Mouse (Mus musculus) MEL (cell line): Measurements from ENCODE around the gene Tm9sf1. TPM values are rescaled to one million over a fixed set of nuclear protein-coding genes. Genes with fewer than 3 reads are reported as not detected.
A peak's percentile ranks its signal among the peaks of the same experiment; 100 is the strongest.

ENCODE experiments used
- DNase-seq: peaks from one replicate; pipeline ENCODE4 v3.0.0; 2011; ENCODE audit warnings: low read depth, low spot score
- H3K27ac ChIP-seq: 2 replicates; pipeline ENCODE4 v1.5.1; 2012; ENCODE audit warnings: low read depth, mild to moderate bottlenecking, control low read depth, low read length, moderate library complexity; ENCODE audit not compliant: control insufficient read depth
- H3K27me3 ChIP-seq, 2 experiments: fragments of 150-350 bp in 1 of 2; sonication (generic) in 1 of 2; 2 replicates each; pipeline ENCODE4 v1.6.1; 2012; ENCODE audit warnings: low read length in 2 of 2, mild to moderate bottlenecking in 2 of 2, improper control_type of control experiment in 1 of 2, moderate library complexity in 1 of 2; ENCODE audit not compliant: insufficient read depth in 2 of 2, control insufficient read depth in 1 of 2
- H3K36me3 ChIP-seq, 2 experiments: 2 replicates each; pipeline ENCODE4 v1.6.1; 2012 to 2014; ENCODE audit warnings: low read length in 2 of 2, improper control_type of control experiment in 1 of 2, inconsistent platforms in 1 of 2, mild to moderate bottlenecking in 1 of 2; ENCODE audit not compliant: insufficient read depth in 2 of 2, control insufficient read depth in 1 of 2
- H3K4me1 ChIP-seq, 2 experiments: fragments of 150-350 bp in 1 of 2; sonication (generic) in 1 of 2; 2 replicates each; pipeline ENCODE4 v1.6.1; 2012; ENCODE audit warnings: low read length in 2 of 2, improper control_type of control experiment in 1 of 2, mild to moderate bottlenecking in 1 of 2; ENCODE audit not compliant: insufficient read depth in 2 of 2, control insufficient read depth in 1 of 2
- H3K4me3 ChIP-seq, 2 experiments: fragments of 150-350 bp in 1 of 2; sonication (generic) in 1 of 2; 2 replicates each; pipeline ENCODE4 v1.5.1; 2012; ENCODE audit warnings: low read depth in 2 of 2, low read length in 2 of 2, mild to moderate bottlenecking in 2 of 2, moderate library complexity in 2 of 2, control low read depth in 1 of 2, improper control_type of control experiment in 1 of 2; ENCODE audit not compliant: control insufficient read depth in 1 of 2, insufficient read depth in 1 of 2
- H3K79me2 ChIP-seq: 2 replicates; pipeline ENCODE4 v1.6.1; 2012; ENCODE audit warnings: mild to moderate bottlenecking, low read length, moderate library complexity; ENCODE audit not compliant: control insufficient read depth, poor library complexity, insufficient read depth
- H3K9ac ChIP-seq: 2 replicates; pipeline ENCODE4 v1.6.1; 2012; ENCODE audit warnings: low read depth, mild to moderate bottlenecking, control low read depth, low read length, moderate library complexity; ENCODE audit not compliant: control insufficient read depth, poor library complexity, severe bottlenecking
- H3K9me3 ChIP-seq: fragments of 150-350 bp; sonication (generic); replicated peaks from 2 replicates; pipeline ENCODE4 v1.6.1; 2012; ENCODE audit warnings: mild to moderate bottlenecking, low read length, improper control_type of control experiment, moderate library complexity; ENCODE audit not compliant: insufficient read depth
- GABPA ChIP-seq: IDR thresholded peaks from 2 replicates; pipeline ENCODE4 v1.6.1; 2012; ENCODE audit warnings: low read depth, mild to moderate bottlenecking, inconsistent platforms, low read length, improper control_type of control experiment, moderate library complexity
- HCFC1 ChIP-seq: IDR thresholded peaks from 2 replicates; pipeline ENCODE4 v1.6.1; 2012; ENCODE audit warnings: low read depth, mild to moderate bottlenecking, inconsistent platforms, low read length, improper control_type of control experiment, moderate library complexity
- KAT2A ChIP-seq: conservative IDR thresholded peaks from 2 replicates; pipeline ENCODE4 v1.6.1; 2012; ENCODE audit warnings: low read depth, low read length, improper control_type of control experiment, inconsistent platforms
- MAX ChIP-seq: IDR thresholded peaks from 2 replicates; pipeline ENCODE4 v1.6.1; 2011; ENCODE audit warnings: low read length, improper control_type of control experiment
- MAZ ChIP-seq: IDR thresholded peaks from 2 replicates; pipeline ENCODE4 v1.6.1; 2012; ENCODE audit warnings: low read depth, mild to moderate bottlenecking, inconsistent platforms, low read length, improper control_type of control experiment
- MYB ChIP-seq: IDR thresholded peaks from 2 replicates; pipeline ENCODE4 v1.6.1; 2011; ENCODE audit warnings: mild to moderate bottlenecking, low read depth, low read length, improper control_type of control experiment
- NELFE ChIP-seq: IDR thresholded peaks from 2 replicates; pipeline ENCODE4 v1.6.1; 2011; ENCODE audit warnings: low read depth, low read length, improper control_type of control experiment
- POLR2AphosphoS2 ChIP-seq: IDR thresholded peaks from 2 replicates; pipeline ENCODE4 v1.6.1; 2011; ENCODE audit warnings: low read length, improper control_type of control experiment
- POLR2AphosphoS5 ChIP-seq: IDR thresholded peaks from 2 replicates; pipeline ENCODE4 v1.6.1; 2012; ENCODE audit warnings: low read depth, borderline replicate concordance, mild to moderate bottlenecking, inconsistent platforms, low read length, moderate library complexity, mixed read lengths
- RCOR1 ChIP-seq: IDR thresholded peaks from 2 replicates; pipeline ENCODE4 v1.6.1; 2012; ENCODE audit warnings: low read depth, mild to moderate bottlenecking, inconsistent platforms, low read length, improper control_type of control experiment
- TCF12 ChIP-seq: IDR thresholded peaks from 2 replicates; pipeline ENCODE4 v1.6.1; 2014; ENCODE audit warnings: low read depth, mild to moderate bottlenecking, inconsistent platforms, low read length, improper control_type of control experiment, moderate library complexity
- ZKSCAN1 ChIP-seq: IDR thresholded peaks from 2 replicates; pipeline ENCODE4 v1.6.1; 2012; ENCODE audit warnings: low read depth, mild to moderate bottlenecking, inconsistent platforms, low read length, improper control_type of control experiment, moderate library complexity
- polyA plus RNA-seq, 2 experiments: library from polyadenylated mRNA; stranded (reverse) in 1 of 2; unstranded in 1 of 2; fragments of >175 nt in 1 of 2; fragments of >200 nt in 1 of 2; gene quantifications; 2 replicates each; pipeline versions ENCODE4 v1.2.1 to v1.2.4; 2012; ENCODE audit warnings: low replicate concordance in 2 of 2, low read depth in 1 of 2; ENCODE audit not compliant: insufficient read length in 2 of 2, insufficient read depth in 1 of 2, missing spikeins in 1 of 2
- total RNA-seq: library from RNA; depleted of rRNA; stranded (reverse); fragments of 300-350 nt; gene quantifications from 2 replicates; pipeline ENCODE4 v1.2.3, GENCODE M21; 2012

Gene Tm9sf1
- total and polyA plus RNA-seq, 3 experiments, result 60.5 to 80.1 TPM; not detected in 1

DNA sequence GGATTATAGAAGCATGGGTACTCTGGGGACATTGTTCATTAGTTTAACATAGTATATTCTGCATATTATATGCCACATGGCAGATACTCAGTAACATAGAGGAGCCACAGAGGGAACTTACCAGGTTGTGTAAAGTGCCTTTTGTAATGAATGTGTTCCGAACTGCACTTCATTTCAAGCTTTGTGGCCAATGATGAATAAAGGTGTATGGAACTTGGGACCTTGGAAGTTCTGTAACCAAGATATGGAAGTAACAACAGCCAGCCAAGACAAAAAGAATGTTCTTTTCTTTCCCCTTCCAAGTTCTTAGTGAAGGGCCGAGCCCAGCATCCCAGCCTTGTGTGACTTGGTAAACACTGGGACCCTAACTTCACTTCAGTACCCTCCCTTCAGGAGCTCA is 6.3 kb upstream of the Tm9sf1 start, which contains the start of gene Tssk4:
Gene Tssk4 (plus strand): TSS at position 301 of the 400 bp plus-strand sequence.
- Histone ChIP-seq H3K9ac (no peak within 1 kb of the TSS), H3K9me3 (no peaks in the 10 kb centered on the region)
- TF ChIP-seq ZKSCAN1, result no peak
- TF ChIP-seq TCF12, result no peak
- no peak for TF ChIP-seq MYB
- no peak for TF ChIP-seq POLR2AphosphoS5
- TF ChIP-seq MAZ, result no peak
- TF ChIP-seq, all 39 proteins: peak for 0
- H3K27ac ChIP-seq, result no peak within 1 kb of the TSS
- H3K79me2 ChIP-seq, result peaks cover 2% of the 10 kb centered on the region; the same call in 1 of the 2 replicates
- no peak within 1 kb of the TSS for H3K4me3 ChIP-seq
- peaks cover 0 to under 1% of the 10 kb centered on the region in 2 experiments; a peak in 1 of 4 replicates for H3K4me1 ChIP-seq
- H3K27me3 ChIP-seq, result no peaks in the 10 kb centered on the region
- H3K36me3 ChIP-seq, result peaks cover 0 to under 1% of the 10 kb centered on the region in 2 experiments; a peak in 1 of 4 replicates
- DNase-seq, result no peak

DNA sequence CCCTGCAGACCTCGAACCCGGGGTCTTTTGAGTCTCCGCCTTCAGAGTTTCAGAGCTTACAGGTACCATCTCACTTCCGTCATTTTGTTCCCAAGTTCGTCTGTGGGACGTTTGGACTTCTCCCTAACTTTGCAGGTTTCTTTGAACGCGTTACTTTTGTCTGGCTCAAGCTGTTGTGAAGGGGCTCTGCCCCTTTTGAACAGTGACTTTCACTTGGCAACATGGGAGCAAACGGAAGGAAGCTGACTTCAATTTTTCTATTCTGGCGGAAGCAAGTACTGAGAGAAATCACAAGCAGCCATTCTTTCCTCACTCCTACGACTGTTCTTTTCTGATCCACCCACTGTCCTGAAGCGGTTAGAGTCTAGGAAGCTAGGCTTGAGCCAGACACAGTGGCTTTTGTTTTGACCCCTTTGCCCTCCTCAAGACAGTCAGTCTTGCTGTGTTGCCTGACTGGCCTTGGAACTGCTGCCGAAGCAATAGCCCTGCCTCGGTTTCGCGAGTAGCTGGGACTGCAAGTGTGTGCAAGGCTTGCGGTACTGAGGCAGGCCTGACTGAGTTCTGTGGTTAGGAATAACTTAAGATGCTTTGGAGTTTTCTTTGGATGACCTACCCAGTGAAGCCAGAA is 769 bp upstream of the Tm9sf1 start:
- peak; percentile 20 for DNase-seq
- Histone ChIP-seq H3K27me3 (no peaks in the 10 kb centered on the region), H3K27ac (no peak overlapping the region; the same call in 1 of the 2 replicates), H3K9me3 (no peaks in the 10 kb centered on the region), H3K4me1 (peaks cover 0 to 14% of the 10 kb centered on the region in 2 experiments; a peak in 2 of 4 replicates), H3K79me2 (peaks cover 42% of the 10 kb centered on the region), H3K36me3 (peaks cover 3 to 15% of the 10 kb centered on the region in 2 experiments; a peak in 3 of 4 replicates), H3K4me3 (peak overlapping the region; percentile 76 to 83), H3K9ac (peak overlapping the region; percentile 87)
- TF ChIP-seq GABPA (no peak), MAX (no peak)

DNA sequence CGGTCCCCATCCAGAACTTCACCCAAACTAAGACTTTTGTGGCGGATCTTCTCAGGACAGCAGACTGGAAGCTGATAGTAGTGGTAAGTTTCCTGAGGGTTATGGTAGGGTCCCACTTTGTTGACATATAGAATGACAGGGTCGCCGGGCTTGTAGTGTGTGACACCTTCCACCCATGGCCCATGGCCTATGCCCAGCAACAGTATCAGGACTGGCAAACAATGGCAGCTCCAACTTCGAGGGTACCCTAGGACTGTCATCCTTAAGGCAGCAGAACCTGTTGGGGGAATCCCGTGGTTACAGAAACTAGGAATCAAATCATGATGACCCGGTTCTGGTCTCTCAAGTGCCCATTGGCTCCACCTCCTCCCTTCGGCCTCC is 937 bp downstream of the Tm9sf1 start:
- Histone ChIP-seq H3K36me3 (peaks cover 3 to 15% of the 10 kb centered on the region in 2 experiments; a peak in 3 of 4 replicates), H3K4me1 (peaks cover 0 to 14% of the 10 kb centered on the region in 2 experiments; a peak in 2 of 4 replicates), H3K27me3 (no peaks in the 10 kb centered on the region), H3K79me2 (peaks cover 42% of the 10 kb centered on the region), H3K9ac (peak overlapping the region; percentile 87), H3K4me3 (peak overlapping the region; percentile 76 to 83)
- TF ChIP-seq POLR2AphosphoS2, result no peak
- TF ChIP-seq NELFE, result no peak
- no peak for TF ChIP-seq HCFC1
- TF ChIP-seq RCOR1, result no peak
- no peak for TF ChIP-seq GABPA
- no peak for TF ChIP-seq KAT2A
- TF ChIP-seq, all 39 proteins: peak for 0
- H3K9me3 ChIP-seq, result no peaks in the 10 kb centered on the region
- DNase-seq, result no peak
- H3K27ac ChIP-seq, result peak overlapping the region; percentile 86
